In the genomic region with DNA sequence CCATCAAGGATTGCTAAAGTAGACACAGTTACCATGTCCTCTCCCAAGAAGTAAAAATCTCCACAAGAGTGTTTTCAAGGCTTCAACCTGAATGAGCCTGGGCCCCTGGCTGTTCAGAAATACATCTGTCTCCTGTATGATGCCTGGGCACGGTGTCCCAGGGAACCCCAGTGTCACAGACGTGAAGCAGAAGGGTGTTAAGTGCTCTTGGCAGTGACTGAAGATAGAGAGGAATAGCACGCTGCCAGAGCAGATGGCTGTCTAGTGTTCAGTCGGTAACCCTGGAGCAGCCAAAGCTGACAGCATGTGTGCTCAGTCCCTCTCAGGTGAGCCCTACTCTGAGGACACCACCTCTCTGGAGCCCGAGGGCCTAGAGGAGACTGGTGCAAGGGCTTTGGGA, we compare ENCODE assay signal across 18 mouse cellular contexts. TPM values are rescaled to one million over a fixed set of nuclear protein-coding genes. Genes with fewer than 3 reads are reported as not detected.
DNase-seq lines count a peak whose midpoint lies in the region; ATAC-seq lines count a peak whose summit lies in the region.
"Had no signal": no experiment of that assay in that cellular context is flagged by ENCODE, and none has a peak within 500 bp of the region (broad histone marks: within the 10 kb centered on the region; RNA-seq: fewer than 3 reads in every experiment).

No protein-coding gene starts in this region.

- 0 out of 2 replicates have a peak overlapping the region, but pooled peaks have one; percentile 2 for H3K27ac ChIP-seq in heart, embryonic 16.5 days (ENCODE audit: low read length)
- H3K27ac ChIP-seq in heart, embryonic 12.5 days (ENCODE audit: poor library complexity, severe bottlenecking), result no peak overlapping the region
- H3K27ac ChIP-seq: macrophage; midbrain, embryonic 12.5 days had no signal

- 35% methylated on average over 5 of the region's 5 CpGs for WGBS in heart, embryonic 16.5 days
- WGBS in heart, embryonic 12.5 days, result 38% methylated on average over 5 of the region's 5 CpGs

- DNase-seq in cerebellum, adult 11 months, result peak; percentile 18
- peak; percentile 47 for DNase-seq in left cerebral cortex, postnatal 4 days
- DNase-seq in left cerebral cortex, adult 9 months (ENCODE audit: low spot score in 2 of 2), result no peak
- DNase-seq in layer of hippocampus, postnatal 36 days, result peak; percentile 14 to 33
- DNase-seq in thymus, postnatal 0 days (ENCODE audit: low spot score), result no peak
- DNase-seq: adrenal gland, postnatal 10 days; kidney, adult 9 months; kidney, postnatal 4 days; lung, adult 2 months; right cerebral cortex, postnatal 14 days had no signal

- intact Hi-C loops in left cerebral cortex, postnatal 4 days (cut with DNase I), result no loop called here

- peaks cover 16% of the 10 kb centered on the region for H3K4me1 ChIP-seq in heart, embryonic 16.5 days (ENCODE audit: control insufficient read depth, insufficient read depth, low read length)
- peaks cover 15% of the 10 kb centered on the region for H3K4me1 ChIP-seq in heart, embryonic 12.5 days (replicated peaks)

- ATAC-seq in cerebellum, adult (ENCODE audit: insufficient number of reproducible peaks, low FRiP score, low TSS enrichment), result no peak
- peak; percentile 56; the same call in 1 of the 2 replicates for ATAC-seq in heart, embryonic 16.5 days (replicated peaks; ENCODE audit: extremely low read depth, insufficient read depth, low FRiP score)
- no peak for ATAC-seq in heart, embryonic 12.5 days (ENCODE audit: insufficient number of reproducible peaks, low FRiP score)

- no peaks in the 10 kb centered on the region; the same call in 1 of the 2 replicates for H3K27me3 ChIP-seq in heart, embryonic 16.5 days (ENCODE audit: control insufficient read depth, insufficient read depth, low read length)
- H3K27me3 ChIP-seq in heart, embryonic 12.5 days (replicated peaks), result peaks cover 10% of the 10 kb centered on the region

- H3K4me2 ChIP-seq in heart, embryonic 16.5 days (ENCODE audit: low read depth, low read length), result no peak overlapping the region
- no peak overlapping the region for H3K4me2 ChIP-seq in heart, embryonic 12.5 days
- H3K4me2 ChIP-seq: midbrain, embryonic 12.5 days had no signal

- H3K4me3 ChIP-seq in heart, embryonic 16.5 days (ENCODE audit: low read length), result no peak overlapping the region
- H3K4me3 ChIP-seq in heart, embryonic 12.5 days, result no peak overlapping the region
- H3K4me3 ChIP-seq: midbrain, embryonic 12.5 days had no signal

- H3K9me3 ChIP-seq in heart, embryonic 16.5 days (replicated peaks; ENCODE audit: control insufficient read depth, low read length), result no peaks in the 10 kb centered on the region
- H3K9me3 ChIP-seq in heart, embryonic 12.5 days (replicated peaks), result no peaks in the 10 kb centered on the region
- H3K9me3 ChIP-seq: midbrain, embryonic 12.5 days had no signal

- no peak overlapping the region for H3K9ac ChIP-seq in heart, embryonic 16.5 days (ENCODE audit: low read length)
- H3K9ac ChIP-seq in heart, embryonic 12.5 days, result no peak overlapping the region
- H3K9ac ChIP-seq: midbrain, embryonic 12.5 days had no signal

- H3K36me3 ChIP-seq in heart, embryonic 16.5 days (ENCODE audit: control insufficient read depth, insufficient read depth), result no peaks in the 10 kb centered on the region
- H3K36me3 ChIP-seq in heart, embryonic 12.5 days, result no peaks in the 10 kb centered on the region
- H3K36me3 ChIP-seq: midbrain, embryonic 12.5 days had no signal

RNA-seq across cellular contexts. Expression of a gene that starts 18.1 kb away (rescaled TPM):
- polyA plus RNA-seq in heart, embryonic 16.5 days (2015; fragmentation: Nextera tagmentation; extraction: Ambion mirVana), result 0.33 and 0.66 TPM in 2 replicates
- polyA plus RNA-seq in heart, embryonic 12.5 days (2016; fragmentation: Nextera tagmentation; extraction: Ambion mirVana), result 0.31 and 0.35 TPM in 2 replicates
- total RNA-seq in left cerebral cortex, postnatal 4 days (2021), result under 1 TPM; 0.40 to 0.79 TPM
- 1 to 10 TPM in 1 of 2 experiments, under 1 TPM in 1; 0.60 to 1.8 TPM for total RNA-seq in layer of hippocampus, postnatal 36 days (2021)
- 0.45 and 0.55 TPM in 2 replicates for polyA plus RNA-seq in thymus, postnatal 0 days (2015; fragmentation: Nextera tagmentation; extraction: Ambion mirVana)
- total RNA-seq: granulocyte monocyte progenitor cell, adult 5-6 weeks had no signal

RNA-seq across cellular contexts. Expression of a gene that starts 19.9 kb away (rescaled TPM):
- not detected in 2 replicates for polyA plus RNA-seq in heart, embryonic 16.5 days (2015; fragmentation: Nextera tagmentation; extraction: Ambion mirVana)
- polyA plus RNA-seq in heart, embryonic 12.5 days (2016; fragmentation: Nextera tagmentation; extraction: Ambion mirVana), result not detected in 2 replicates
- total RNA-seq in left cerebral cortex, postnatal 4 days (2021), result not detected
- not detected for total RNA-seq in layer of hippocampus, postnatal 36 days (2021)
- polyA plus RNA-seq in thymus, postnatal 0 days (2015; fragmentation: Nextera tagmentation; extraction: Ambion mirVana), result not detected in 2 replicates
- total RNA-seq: adrenal gland, postnatal 10 days; granulocyte monocyte progenitor cell, adult 5-6 weeks; left cerebral cortex, postnatal 25 days; liver, adult 2 months had no signal
- polyA plus RNA-seq: liver, adult 2 months; lung, adult 2 months; macrophage; midbrain, embryonic 12.5 days had no signal

RNA-seq across cellular contexts. Expression of a gene that starts 36.5 kb away (rescaled TPM):
- 3.8 and 4.6 TPM in 2 replicates for polyA plus RNA-seq in heart, embryonic 16.5 days (2015; fragmentation: Nextera tagmentation; extraction: Ambion mirVana)
- 0.64 and 1.3 TPM in 2 replicates for polyA plus RNA-seq in heart, embryonic 12.5 days (2016; fragmentation: Nextera tagmentation; extraction: Ambion mirVana)
- total RNA-seq in left cerebral cortex, postnatal 4 days (2021), result not detected
- not detected for total RNA-seq in layer of hippocampus, postnatal 36 days (2021)
- 0.94 and 1.1 TPM in 2 replicates for polyA plus RNA-seq in thymus, postnatal 0 days (2015; fragmentation: Nextera tagmentation; extraction: Ambion mirVana)
- polyA plus RNA-seq: macrophage; midbrain, embryonic 12.5 days had no signal

Comparison
In these comparisons a context has a peak if more than half of its experiments do, and no peak if none do; other contexts are left out.
1. DNase-seq: peak in cerebellum, adult 11 months (single experiment), left cerebral cortex, postnatal 4 days (single experiment) and layer of hippocampus, postnatal 36 days (2 of 2); none in left cerebral cortex, adult 9 months (0 of 2) and thymus, postnatal 0 days (single experiment).